Mouse (Mus musculus) limb, embryonic 10.5 days (tissue): ENCODE results near the gene Zfp423. TPM values are rescaled to one million over a fixed set of nuclear protein-coding genes. Genes with fewer than 3 reads are reported as not detected.
A peak's percentile ranks its signal among the peaks of the same experiment; 100 is the strongest.

Source experiments
- DNase-seq: peaks from one replicate; pipeline ENCODE4 v3.0.0-alpha.2; 2017; ENCODE audit warnings: low spot score
- H3K27ac ChIP-seq: fragments of 300-500 bp; sonication (generic); 2 replicates; pipeline ENCODE4 v1.5.1; 2016; ENCODE audit warnings: mild to moderate bottlenecking
- H3K27me3 ChIP-seq: fragments of 300-500 bp; sonication (generic); 2 replicates; pipeline ENCODE4 v1.6.1; 2016; ENCODE audit warnings: low read depth, mild to moderate bottlenecking; ENCODE audit not compliant: poor library complexity, severe bottlenecking
- H3K36me3 ChIP-seq: fragments of 300-500 bp; sonication (generic); 2 replicates; pipeline ENCODE4 v1.6.1; 2016; ENCODE audit warnings: mild to moderate bottlenecking, moderate library complexity
- H3K4me1 ChIP-seq: fragments of 300-500 bp; sonication (generic); 2 replicates; pipeline ENCODE4 v1.6.1; 2016
- H3K4me3 ChIP-seq: fragments of 300-500 bp; sonication (generic); 2 replicates; pipeline ENCODE4 v1.5.1; 2016; ENCODE audit warnings: mild to moderate bottlenecking, moderate library complexity
- H3K9me3 ChIP-seq: fragments of 300-500 bp; sonication (generic); replicated peaks from 2 replicates; pipeline ENCODE4 v1.6.1; 2016; ENCODE audit warnings: mild to moderate bottlenecking
- WGBS: fragments of 180-500 bp; shearing (Covaris S2); methylation state at CpG from one replicate; pipeline ENCODE4 v1.1.7; 2016; 5-methylcytosine and 5-hydroxymethylcytosine counted together
- polyA plus RNA-seq: library from polyadenylated mRNA; unstranded; fragments of >200 nt; fragmentation: Nextera tagmentation; extraction: Ambion mirVana; gene quantifications from 2 replicates; pipeline ENCODE4 v1.2.1, GENCODE M21; 2016

The Zfp423 gene
- polyA plus RNA-seq, 1 experiment from 2014 or later: 29.4 TPM

- WGBS: 73% methylated on average over 10 of the region's 10 CpGs
- Histone ChIP-seq H3K9me3 (no peaks in the 10 kb centered on the region), H3K36me3 (peaks cover 55% of the 10 kb centered on the region), H3K4me1 (peaks cover 43% of the 10 kb centered on the region), H3K27ac (peak overlapping the region; percentile 14; the same call in 1 of the 2 replicates), H3K4me3 (no peak overlapping the region), H3K27me3 (no peaks in the 10 kb centered on the region)
- DNase-seq: no peak
These were observed 272.3 kb downstream of the Zfp423 start for GRCm38 (mm10) chr8:87686986-87687698.

GRCm38 (mm10) chr8:87686026-87686425 is 273.4 kb downstream of the Zfp423 start:
- DNase-seq: no peak
- H3K4me3 ChIP-seq: no peak overlapping the region
- no peaks in the 10 kb centered on the region for H3K27me3 ChIP-seq
- H3K4me1 ChIP-seq: peaks cover 32% of the 10 kb centered on the region
- H3K9me3 ChIP-seq: no peaks in the 10 kb centered on the region
- no peak overlapping the region for H3K27ac ChIP-seq
- 94% methylated on average over 3 of the region's 3 CpGs for WGBS
- H3K36me3 ChIP-seq: peaks cover 64% of the 10 kb centered on the region

GRCm38 (mm10) chr8:87685392-87685791 is 274.0 kb downstream of the Zfp423 start:
- Histone ChIP-seq H3K4me1 (peaks cover 26% of the 10 kb centered on the region), H3K27ac (no peak overlapping the region), H3K9me3 (no peaks in the 10 kb centered on the region), H3K36me3 (peaks cover 71% of the 10 kb centered on the region), H3K27me3 (no peaks in the 10 kb centered on the region), H3K4me3 (no peak overlapping the region)
- WGBS: 81% methylated on average over 8 of the region's 8 CpGs
- no peak for DNase-seq

GRCm38 (mm10) chr8:87682066-87682465 is 277.3 kb downstream of the Zfp423 start:
- Histone ChIP-seq H3K9me3 (no peaks in the 10 kb centered on the region), H3K27ac (no peak overlapping the region), H3K36me3 (peaks cover 91% of the 10 kb centered on the region), H3K4me3 (no peak overlapping the region), H3K27me3 (no peaks in the 10 kb centered on the region), H3K4me1 (peaks cover 8% of the 10 kb centered on the region)
- DNase-seq: no peak
- 84% methylated on average over 3 of the region's 3 CpGs for WGBS

- Histone ChIP-seq H3K4me3 (no peak overlapping the region), H3K36me3 (peaks cover 82% of the 10 kb centered on the region), H3K27ac (no peak overlapping the region), H3K27me3 (no peaks in the 10 kb centered on the region), H3K4me1 (peaks cover 8% of the 10 kb centered on the region), H3K9me3 (no peaks in the 10 kb centered on the region)
- no peak for DNase-seq
- 76% methylated on average over 3 of the region's 3 CpGs for WGBS
These were observed 279.4 kb downstream of the Zfp423 start for GRCm38 (mm10) chr8:87680034-87680433.

GRCm38 (mm10) chr8:87679431-87680003 is 279.9 kb downstream of the Zfp423 start:
- no peaks in the 10 kb centered on the region for H3K9me3 ChIP-seq
- DNase-seq: no peak
- H3K4me3 ChIP-seq: no peak overlapping the region
- H3K27me3 ChIP-seq: no peaks in the 10 kb centered on the region
- H3K27ac ChIP-seq: no peak overlapping the region
- WGBS: 86% methylated on average over 11 of the region's 11 CpGs
- H3K4me1 ChIP-seq: peaks cover 8% of the 10 kb centered on the region
- H3K36me3 ChIP-seq: peaks cover 82% of the 10 kb centered on the region

GRCm38 (mm10) chr8:87675411-87675810 is 284.0 kb downstream of the Zfp423 start:
- WGBS: 92% methylated on average over 9 of the region's 9 CpGs
- H3K27ac ChIP-seq: no peak overlapping the region

GRCm38 (mm10) chr8:87674157-87674556 is 285.2 kb downstream of the Zfp423 start:
- H3K9me3 ChIP-seq: no peaks in the 10 kb centered on the region
- H3K27me3 ChIP-seq: no peaks in the 10 kb centered on the region
- WGBS: 78% methylated on average over 7 of the region's 7 CpGs
- no peak overlapping the region for H3K4me3 ChIP-seq
- no peak for DNase-seq
- H3K4me1 ChIP-seq: 0 out of 2 replicates have a peak, but pooled peaks cover 3% of the 10 kb centered on the region
- H3K27ac ChIP-seq: no peak overlapping the region
- H3K36me3 ChIP-seq: peaks cover 56% of the 10 kb centered on the region

More at GRCm38 (mm10) chr8:87675411-87675810, 284.0 kb downstream of the Zfp423 start:
- H3K4me1 ChIP-seq: peaks cover 11% of the 10 kb centered on the region
- DNase-seq: no peak
- H3K27me3 ChIP-seq: no peaks in the 10 kb centered on the region
- H3K9me3 ChIP-seq: no peaks in the 10 kb centered on the region
- no peak overlapping the region for H3K4me3 ChIP-seq
- H3K36me3 ChIP-seq: peaks cover 57% of the 10 kb centered on the region

GRCm38 (mm10) chr8:87672214-87672613 is 287.2 kb downstream of the Zfp423 start:
- H3K4me3 ChIP-seq: no peak overlapping the region
- H3K4me1 ChIP-seq: peaks cover 13% of the 10 kb centered on the region
- DNase-seq: no peak
- H3K36me3 ChIP-seq: peaks cover 52% of the 10 kb centered on the region
- 92% methylated on average over 2 of the region's 2 CpGs for WGBS
- H3K9me3 ChIP-seq: no peaks in the 10 kb centered on the region
- H3K27me3 ChIP-seq: no peaks in the 10 kb centered on the region
- H3K27ac ChIP-seq: no peak overlapping the region

- Histone ChIP-seq H3K36me3 (peaks cover 46% of the 10 kb centered on the region), H3K27ac (no peak overlapping the region; the same call in 1 of the 2 replicates)
- 91% methylated on average over 13 of the region's 13 CpGs for WGBS
These were observed 288.0 kb downstream of the Zfp423 start for GRCm38 (mm10) chr8:87671209-87671970.

GRCm38 (mm10) chr8:87670232-87670631 is 289.2 kb downstream of the Zfp423 start:
- WGBS: 94% methylated on average over 3 of the region's 3 CpGs
- Histone ChIP-seq H3K36me3 (peaks cover 48% of the 10 kb centered on the region), H3K9me3 (no peaks in the 10 kb centered on the region), H3K27me3 (no peaks in the 10 kb centered on the region), H3K4me3 (no peak overlapping the region), H3K4me1 (peaks cover 13% of the 10 kb centered on the region), H3K27ac (no peak overlapping the region)
- no peak for DNase-seq

More at GRCm38 (mm10) chr8:87671209-87671970, 288.0 kb downstream of the Zfp423 start:
- no peak for DNase-seq
- Histone ChIP-seq H3K9me3 (no peaks in the 10 kb centered on the region), H3K27me3 (no peaks in the 10 kb centered on the region), H3K4me3 (no peak overlapping the region), H3K4me1 (peaks cover 13% of the 10 kb centered on the region)

- H3K36me3 ChIP-seq: peaks cover 37% of the 10 kb centered on the region
- no peak for DNase-seq
- H3K9me3 ChIP-seq: no peaks in the 10 kb centered on the region
- H3K4me3 ChIP-seq: no peak overlapping the region
- no peaks in the 10 kb centered on the region for H3K27me3 ChIP-seq
- H3K4me1 ChIP-seq: peaks cover 19% of the 10 kb centered on the region
- 82% methylated on average over 2 of the region's 2 CpGs for WGBS
- H3K27ac ChIP-seq: no peak overlapping the region
These were observed 290.7 kb downstream of the Zfp423 start for GRCm38 (mm10) chr8:87668736-87669135.
